Mouse (Mus musculus): ENCODE results near the gene Disp3. TPM values are rescaled to one million over a fixed set of nuclear protein-coding genes. Genes with fewer than 3 reads are reported as not detected.
A peak's percentile ranks its signal among the peaks of the same experiment; 100 is the strongest.

Disp3 gene
- polyA plus RNA-seq, 1 experiment from 2014 or later, result 0.12 TPM

DNA sequence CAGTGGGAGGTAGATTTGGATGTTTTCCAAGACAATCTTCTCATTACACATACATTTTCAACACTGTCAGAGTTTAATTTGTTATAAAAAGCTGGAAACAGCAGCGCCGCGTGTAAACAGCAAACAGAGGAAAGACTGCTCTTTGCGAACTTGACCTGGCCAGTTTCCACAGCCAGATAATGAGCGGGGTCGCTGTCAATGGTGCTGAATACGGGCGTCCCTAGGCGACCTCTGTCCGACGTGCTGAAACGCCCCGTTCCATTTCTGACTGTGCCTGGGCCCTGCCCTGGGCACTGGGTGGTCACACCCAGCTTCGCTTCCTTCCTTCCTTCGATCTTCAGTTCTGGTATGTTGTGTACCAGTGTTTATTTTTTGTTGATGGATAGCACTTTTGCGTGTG is 58.1 kb downstream of the Disp3 start:
- Histone ChIP-seq H3K27me3 (ENCODE audit: control insufficient read depth, insufficient read depth, low read length) (no peaks in the 10 kb centered on the region), H3K9ac (replicated peaks; ENCODE audit: low read depth, low read length) (no peak overlapping the region), H3K4me1 (ENCODE audit: control insufficient read depth, insufficient read depth, low read length) (no peaks in the 10 kb centered on the region), H3K4me3 (ENCODE audit: low read depth, low read length) (no peak overlapping the region), H3K36me3 (ENCODE audit: control insufficient read depth, insufficient read depth, low read length) (no peaks in the 10 kb centered on the region), H3K4me2 (replicated peaks; ENCODE audit: low read depth, low read length) (no peak overlapping the region), H3K27ac (ENCODE audit: low read length) (no peak overlapping the region), H3K9me3 (ENCODE audit: control insufficient read depth, low read depth, low read length) (no peaks in the 10 kb centered on the region)
- 9% methylated on average over 16 of the region's 16 CpGs for WGBS
- no peak for ATAC-seq (ENCODE audit: insufficient number of reproducible peaks, insufficient read depth, low FRiP score, low read depth)

DNA sequence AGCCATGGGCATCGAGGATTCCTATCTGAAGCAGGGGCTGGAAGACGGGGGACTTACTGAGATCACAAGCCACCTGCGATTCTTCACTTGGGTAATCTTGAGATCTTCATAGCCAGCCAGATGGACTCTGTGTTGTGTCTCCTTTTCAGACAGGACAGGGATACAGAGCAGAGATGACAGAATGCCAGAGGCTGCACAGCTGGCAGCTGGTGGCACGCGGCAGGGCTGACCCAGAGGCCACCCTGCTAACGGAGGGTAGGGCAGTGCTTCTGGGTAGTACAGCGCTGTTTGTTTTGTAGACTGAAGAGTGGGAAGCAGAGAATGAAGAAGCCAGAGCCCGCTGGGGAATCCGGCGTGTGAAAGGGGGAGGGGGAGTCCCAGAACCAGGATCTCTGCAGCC is 64.8 kb downstream of the Disp3 start:
- Histone ChIP-seq H3K27me3 (ENCODE audit: control insufficient read depth, insufficient read depth, low read length) (0 out of 2 replicates have a peak, but pooled peaks cover 8% of the 10 kb centered on the region), H3K9me3 (ENCODE audit: control insufficient read depth, low read depth, low read length) (no peaks in the 10 kb centered on the region), H3K36me3 (ENCODE audit: control insufficient read depth, insufficient read depth, low read length) (no peaks in the 10 kb centered on the region), H3K9ac (replicated peaks; ENCODE audit: low read depth, low read length) (no peak overlapping the region), H3K4me1 (ENCODE audit: control insufficient read depth, insufficient read depth, low read length) (no peaks in the 10 kb centered on the region), H3K27ac (ENCODE audit: low read length) (no peak overlapping the region), H3K4me2 (replicated peaks; ENCODE audit: low read depth, low read length) (no peak overlapping the region), H3K4me3 (ENCODE audit: low read depth, low read length) (no peak overlapping the region)
- 24% methylated on average over 10 of the region's 10 CpGs for WGBS
- ATAC-seq (ENCODE audit: insufficient number of reproducible peaks, insufficient read depth, low FRiP score, low read depth), result no peak

DNA sequence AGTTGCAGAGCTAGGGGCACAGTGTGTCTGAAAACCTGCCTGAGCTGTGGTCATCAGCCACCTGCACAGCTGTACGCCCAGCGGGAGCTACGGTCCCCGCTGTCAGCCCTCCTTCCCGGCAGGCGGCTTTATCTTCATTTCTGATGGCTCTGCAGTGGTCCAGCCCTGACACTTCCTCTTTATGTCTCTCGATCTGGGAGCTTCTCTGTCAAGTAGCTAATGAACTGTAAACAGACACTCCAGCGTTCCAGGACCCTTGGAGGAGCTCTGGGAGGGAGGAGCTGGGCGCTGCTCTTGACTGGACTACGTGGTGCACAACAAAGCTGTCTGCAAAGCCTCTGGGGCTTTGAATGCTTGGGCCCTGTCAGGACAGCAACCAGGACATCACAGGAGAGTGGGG is 67.1 kb downstream of the Disp3 start:
- H3K36me3 ChIP-seq (ENCODE audit: control insufficient read depth, insufficient read depth, low read length), result no peaks in the 10 kb centered on the region
- no peaks in the 10 kb centered on the region for H3K9me3 ChIP-seq (ENCODE audit: control insufficient read depth, low read depth, low read length)
- H3K9ac ChIP-seq (replicated peaks; ENCODE audit: low read depth, low read length), result no peak overlapping the region
- 0 out of 2 replicates have a peak, but pooled peaks cover 8% of the 10 kb centered on the region for H3K27me3 ChIP-seq (ENCODE audit: control insufficient read depth, insufficient read depth, low read length)
- H3K27ac ChIP-seq (ENCODE audit: low read length), result no peak overlapping the region
- H3K4me1 ChIP-seq (ENCODE audit: control insufficient read depth, insufficient read depth, low read length), result no peaks in the 10 kb centered on the region
- H3K4me2 ChIP-seq (replicated peaks; ENCODE audit: low read depth, low read length), result no peak overlapping the region
- no peak for ATAC-seq (ENCODE audit: insufficient number of reproducible peaks, insufficient read depth, low FRiP score, low read depth)
- 7% methylated on average over 10 of the region's 10 CpGs for WGBS
- H3K4me3 ChIP-seq (ENCODE audit: low read depth, low read length), result no peak overlapping the region

DNA sequence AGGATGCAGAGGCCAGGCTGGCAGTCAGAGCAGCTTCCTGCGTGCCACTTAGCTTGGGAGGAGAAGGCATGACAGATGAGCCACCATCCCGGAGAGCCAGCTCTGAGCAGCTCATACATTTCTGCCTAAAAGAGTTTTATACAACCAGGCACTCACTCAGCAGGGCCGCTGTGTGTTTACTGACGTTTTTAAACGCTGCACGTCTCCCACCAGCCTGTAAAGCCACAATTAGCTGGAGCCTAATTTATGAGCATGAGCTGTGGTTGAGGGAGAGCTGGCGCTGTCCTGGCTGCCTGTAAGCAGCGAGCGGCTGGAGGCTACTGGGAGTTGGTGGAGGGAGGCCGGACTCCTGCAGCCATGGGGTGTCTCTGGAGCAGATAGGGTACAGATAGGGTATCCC is 69.5 kb downstream of the Disp3 start:
- Histone ChIP-seq H3K9me3 (ENCODE audit: control insufficient read depth, low read depth, low read length) (no peaks in the 10 kb centered on the region), H3K27ac (ENCODE audit: low read length) (no peak overlapping the region), H3K27me3 (ENCODE audit: control insufficient read depth, insufficient read depth, low read length) (0 out of 2 replicates have a peak, but pooled peaks cover 8% of the 10 kb centered on the region), H3K4me2 (replicated peaks; ENCODE audit: low read depth, low read length) (no peak overlapping the region), H3K36me3 (ENCODE audit: control insufficient read depth, insufficient read depth, low read length) (no peaks in the 10 kb centered on the region), H3K9ac (replicated peaks; ENCODE audit: low read depth, low read length) (no peak overlapping the region), H3K4me1 (ENCODE audit: control insufficient read depth, insufficient read depth, low read length) (no peaks in the 10 kb centered on the region), H3K4me3 (ENCODE audit: low read depth, low read length) (no peak overlapping the region)
- no peak for ATAC-seq (ENCODE audit: insufficient number of reproducible peaks, insufficient read depth, low FRiP score, low read depth)
- 16% methylated on average over 10 of the region's 10 CpGs for WGBS

DNA sequence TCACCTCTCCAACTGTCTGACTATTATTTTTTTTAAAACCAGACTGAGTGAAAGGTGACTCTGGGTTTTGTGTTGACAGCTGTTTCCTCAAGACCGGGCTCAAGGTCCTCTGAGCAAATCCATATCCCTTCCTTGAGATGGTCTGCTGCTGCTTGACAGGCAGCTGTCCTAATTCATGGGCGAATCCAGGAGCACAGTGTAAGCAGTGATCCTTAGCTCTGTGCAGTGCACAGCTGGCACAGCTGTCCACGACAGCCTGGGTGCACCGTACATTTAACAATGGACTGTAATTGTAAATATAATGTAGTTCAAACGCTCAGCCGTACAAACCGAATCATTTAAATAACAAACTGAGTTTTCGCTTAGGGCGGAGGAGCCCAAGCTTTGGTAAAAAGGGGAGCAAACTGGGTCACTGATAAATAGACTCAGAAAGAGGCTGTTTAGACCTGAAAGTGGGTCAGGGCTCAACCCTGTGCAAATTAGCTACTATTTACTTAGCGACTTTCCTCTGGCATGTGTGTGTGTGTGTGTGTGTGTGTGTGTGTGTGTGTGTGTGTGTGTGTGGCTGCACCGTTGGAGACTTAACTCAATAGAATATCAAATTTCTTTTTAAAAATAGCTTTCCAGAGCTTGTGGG is 72.4 kb downstream of the Disp3 start:
- no peaks in the 10 kb centered on the region for H3K9me3 ChIP-seq (ENCODE audit: control insufficient read depth, low read depth, low read length)
- H3K4me3 ChIP-seq (ENCODE audit: low read depth, low read length), result no peak overlapping the region
- H3K27me3 ChIP-seq (ENCODE audit: control insufficient read depth, insufficient read depth, low read length), result 0 out of 2 replicates have a peak, but pooled peaks cover 8% of the 10 kb centered on the region
- no peaks in the 10 kb centered on the region for H3K4me1 ChIP-seq (ENCODE audit: control insufficient read depth, insufficient read depth, low read length)
- no peak overlapping the region for H3K4me2 ChIP-seq (replicated peaks; ENCODE audit: low read depth, low read length)
- H3K36me3 ChIP-seq (ENCODE audit: control insufficient read depth, insufficient read depth, low read length), result no peaks in the 10 kb centered on the region
- WGBS, result 29% methylated on average over 11 of the region's 11 CpGs
- ATAC-seq (ENCODE audit: insufficient number of reproducible peaks, insufficient read depth, low FRiP score, low read depth), result no peak
- H3K9ac ChIP-seq (replicated peaks; ENCODE audit: low read depth, low read length), result no peak overlapping the region
- no peak overlapping the region for H3K27ac ChIP-seq (ENCODE audit: low read length)

DNA sequence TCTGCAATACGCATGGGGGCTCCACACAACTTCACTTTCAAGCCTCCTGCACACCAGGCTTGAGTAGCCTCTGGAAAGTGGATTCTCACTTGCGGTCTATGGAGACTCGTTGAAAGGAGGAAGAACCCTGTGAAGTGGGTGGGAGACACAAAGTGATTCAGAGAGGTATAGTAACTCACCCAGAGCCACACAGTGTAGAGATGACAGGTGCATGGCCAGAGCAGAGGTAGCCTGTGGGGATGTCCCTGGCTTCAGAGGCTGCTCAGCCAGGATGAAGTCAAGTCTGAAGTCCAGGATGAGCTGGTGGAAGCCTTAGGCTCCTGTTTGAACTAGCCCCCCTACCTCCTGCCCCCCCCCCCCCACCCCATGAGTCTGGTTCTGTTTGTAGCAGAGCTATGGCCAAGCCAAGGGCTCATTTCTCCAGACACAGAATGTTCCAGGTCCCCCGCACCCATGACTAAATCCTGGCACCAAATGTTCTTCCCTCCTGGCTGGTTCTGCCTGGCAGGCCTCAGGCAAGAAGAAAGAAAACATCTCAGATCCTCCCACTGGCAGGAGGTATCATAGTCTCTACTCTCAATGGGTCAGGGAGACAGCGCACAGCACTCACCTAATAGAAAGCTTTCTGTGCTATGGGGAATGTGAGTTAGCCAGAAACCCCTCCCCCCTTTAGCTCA is 73.2 kb downstream of the Disp3 start:
- Histone ChIP-seq H3K4me2 (replicated peaks; ENCODE audit: low read depth, low read length) (no peak overlapping the region), H3K4me1 (ENCODE audit: control insufficient read depth, insufficient read depth, low read length) (no peaks in the 10 kb centered on the region), H3K36me3 (ENCODE audit: control insufficient read depth, insufficient read depth, low read length) (no peaks in the 10 kb centered on the region), H3K27ac (ENCODE audit: low read length) (no peak overlapping the region), H3K4me3 (ENCODE audit: low read depth, low read length) (no peak overlapping the region), H3K9me3 (ENCODE audit: control insufficient read depth, low read depth, low read length) (no peaks in the 10 kb centered on the region), H3K9ac (replicated peaks; ENCODE audit: low read depth, low read length) (no peak overlapping the region), H3K27me3 (ENCODE audit: control insufficient read depth, insufficient read depth, low read length) (0 out of 2 replicates have a peak, but pooled peaks cover under 1% of the 10 kb centered on the region)
- no peak; the same call in 1 of the 2 replicates for ATAC-seq (ENCODE audit: insufficient number of reproducible peaks, insufficient read depth, low FRiP score, low read depth)
- 53% methylated on average over 5 of the region's 5 CpGs for WGBS

DNA sequence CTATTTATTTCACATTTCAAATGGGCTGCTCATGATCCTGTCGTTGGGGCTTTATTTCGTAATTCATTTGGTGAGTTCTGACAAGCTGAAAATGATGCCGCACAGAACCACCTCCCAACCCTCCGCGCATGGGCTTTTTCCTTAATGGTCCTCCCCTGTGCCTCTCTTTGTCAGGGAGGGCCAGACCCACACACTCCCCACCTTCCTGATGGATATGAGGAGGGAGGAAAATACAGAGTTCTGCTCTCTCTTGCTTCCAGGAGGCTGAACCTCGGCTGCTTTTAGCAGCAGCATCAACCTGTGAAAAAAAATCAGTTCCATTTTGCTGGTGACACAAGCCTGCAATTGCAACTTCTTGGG is 82.9 kb downstream of the Disp3 start:
- ATAC-seq (ENCODE audit: insufficient number of reproducible peaks, insufficient read depth, low FRiP score, low read depth), result no peak
- H3K27me3 ChIP-seq (ENCODE audit: control insufficient read depth, insufficient read depth, low read length), result no peaks in the 10 kb centered on the region
- no peak overlapping the region for H3K9ac ChIP-seq (replicated peaks; ENCODE audit: low read depth, low read length)
- no peaks in the 10 kb centered on the region for H3K36me3 ChIP-seq (ENCODE audit: control insufficient read depth, insufficient read depth, low read length)
- H3K4me2 ChIP-seq (replicated peaks; ENCODE audit: low read depth, low read length), result no peak overlapping the region
- WGBS, result 51% methylated on average over 6 of the region's 6 CpGs
- no peaks in the 10 kb centered on the region for H3K4me1 ChIP-seq (ENCODE audit: control insufficient read depth, insufficient read depth, low read length)
- no peak overlapping the region for H3K27ac ChIP-seq (ENCODE audit: low read length)
- no peak overlapping the region for H3K4me3 ChIP-seq (ENCODE audit: low read depth, low read length)
- no peaks in the 10 kb centered on the region for H3K9me3 ChIP-seq (ENCODE audit: control insufficient read depth, low read depth, low read length)

DNA sequence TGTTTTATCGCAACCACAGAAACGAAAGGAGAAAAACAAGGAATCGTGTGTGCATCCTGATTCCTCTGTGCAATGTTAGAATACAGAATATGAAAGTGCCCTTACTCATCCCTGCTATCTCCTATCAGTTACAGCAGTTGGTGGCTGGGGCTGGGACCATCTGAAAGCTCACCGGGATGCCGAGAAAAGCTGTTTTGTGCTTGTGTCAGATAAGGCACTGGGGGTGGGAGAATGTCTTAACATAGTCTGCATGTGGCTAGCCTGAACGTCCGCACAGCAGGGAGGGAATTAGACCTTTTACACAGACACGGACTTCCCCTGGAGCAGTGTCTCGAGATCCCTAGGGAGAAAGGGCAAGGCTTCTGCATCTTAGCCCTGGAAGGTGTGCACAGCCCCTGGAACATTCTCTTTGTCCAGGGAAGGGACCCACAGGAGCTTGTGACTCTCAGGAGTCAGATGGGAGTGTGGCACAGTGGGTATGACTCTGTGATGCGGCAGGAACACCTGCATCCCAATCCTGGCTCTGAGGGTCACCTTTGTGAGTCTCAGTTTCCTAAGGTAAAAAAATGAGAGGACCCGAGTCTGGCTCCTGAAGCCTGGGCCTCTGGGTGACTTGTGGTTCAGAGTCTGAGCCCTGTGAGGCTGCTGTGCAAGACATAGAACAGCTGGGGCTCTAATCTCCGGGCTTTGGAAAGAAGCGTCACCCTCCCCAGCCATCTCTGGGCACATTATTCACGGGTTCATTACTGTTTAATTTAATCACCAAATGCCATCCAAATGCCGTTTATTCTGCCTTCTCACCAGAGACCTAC is 83.5 kb downstream of the Disp3 start:
- H3K4me2 ChIP-seq (replicated peaks; ENCODE audit: low read depth, low read length), result no peak overlapping the region
- WGBS, result 62% methylated on average over 15 of the region's 15 CpGs
- ATAC-seq (ENCODE audit: insufficient number of reproducible peaks, insufficient read depth, low FRiP score, low read depth), result peak; percentile 54; the same call in 1 of the 2 replicates
- H3K4me1 ChIP-seq (ENCODE audit: control insufficient read depth, insufficient read depth, low read length), result no peaks in the 10 kb centered on the region
- H3K27ac ChIP-seq (ENCODE audit: low read length), result no peak overlapping the region
- no peaks in the 10 kb centered on the region for H3K27me3 ChIP-seq (ENCODE audit: control insufficient read depth, insufficient read depth, low read length)
- H3K4me3 ChIP-seq (ENCODE audit: low read depth, low read length), result no peak overlapping the region
- H3K9ac ChIP-seq (replicated peaks; ENCODE audit: low read depth, low read length), result no peak overlapping the region
- H3K36me3 ChIP-seq (ENCODE audit: control insufficient read depth, insufficient read depth, low read length), result no peaks in the 10 kb centered on the region
- no peaks in the 10 kb centered on the region for H3K9me3 ChIP-seq (ENCODE audit: control insufficient read depth, low read depth, low read length)
